Mouse (Mus musculus): ENCODE results near the gene Myg1.

DNA sequence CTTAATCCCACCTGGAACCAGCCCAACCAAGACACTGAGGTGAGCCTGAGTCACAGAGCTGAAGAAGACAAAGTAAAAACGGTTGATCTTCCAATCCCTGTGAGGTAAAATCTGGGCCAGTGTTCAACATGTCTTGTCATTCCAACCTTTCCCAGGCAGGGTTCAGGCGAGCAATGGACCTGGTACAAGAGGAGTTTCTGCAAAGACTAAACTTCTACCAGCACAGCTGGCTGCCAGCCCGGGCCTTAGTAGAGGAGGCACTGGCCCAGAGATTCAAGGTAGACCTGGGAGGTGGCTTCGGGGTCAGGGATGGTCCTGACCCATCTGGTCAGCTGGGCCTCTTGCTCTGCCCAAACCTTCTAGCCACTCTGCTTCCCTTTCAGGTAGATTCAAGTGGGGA, 5.4 kb downstream of the Myg1 start:
- no peak for TF ChIP-seq NANOG (IDR thresholded peaks at IDR 0.05; ENCODE audit: borderline replicate concordance, low read length)
- no peak for TF ChIP-seq CTCF (conservative IDR thresholded peaks at IDR 0.05; ENCODE audit: low read length)
- TF ChIP-seq POU5F1 (IDR thresholded peaks at IDR 0.05; ENCODE audit: borderline replicate concordance, low read length): no peak
